Mouse (Mus musculus) megakaryocyte, embryonic 14.5 days (primary cell): Measurements from ENCODE around the gene Creg1.

ENCODE experiments used
- FLI1 ChIP-seq: IDR thresholded peaks from 2 replicates; pipeline ENCODE4 v1.6.1; 2012; ENCODE audit warnings: low read length, inconsistent platforms, mixed read lengths
- GATA1 ChIP-seq: IDR thresholded peaks from 3 replicates; pipeline ENCODE4 v1.6.1; 2012; ENCODE audit warnings: mixed read lengths, low read length, inconsistent platforms, borderline replicate concordance

DNA sequence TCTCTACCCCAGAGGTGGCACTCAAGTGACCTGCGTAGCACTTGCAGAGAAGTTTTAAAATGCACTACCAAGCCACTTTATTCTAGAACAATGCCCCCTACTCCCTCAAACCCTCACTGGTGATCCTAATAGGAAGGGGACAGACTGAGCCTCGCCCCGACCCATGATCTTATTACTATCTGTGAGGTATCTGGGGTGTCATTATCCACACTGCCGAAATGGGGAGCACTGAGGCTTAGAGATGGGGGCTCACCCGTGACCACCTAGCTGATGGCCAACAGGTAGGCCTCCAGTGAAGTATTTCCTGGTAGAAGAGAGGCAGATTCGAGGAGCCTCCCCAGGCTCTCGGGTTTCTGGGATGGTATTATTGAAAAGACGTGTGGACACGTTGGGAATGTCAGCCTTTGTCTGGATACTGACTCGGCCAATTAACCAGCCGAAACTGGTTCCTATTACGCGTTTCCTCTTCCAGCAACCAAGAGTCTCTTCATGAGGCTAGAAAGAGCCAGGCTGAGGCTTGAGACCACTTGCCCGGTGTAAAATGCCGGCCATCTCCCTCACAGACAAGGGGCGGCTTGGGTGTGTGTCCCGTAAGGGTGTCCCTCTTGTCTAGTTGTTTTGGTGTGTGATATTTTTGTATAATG, 2.2 kb downstream of the Creg1 start:
- TF ChIP-seq GATA1: no peak
- TF ChIP-seq FLI1: no peak
